Mouse (Mus musculus): ENCODE data around the gene Mgat1. TPM values are rescaled to one million over a fixed set of nuclear protein-coding genes. Genes with fewer than 3 reads are reported as not detected.

Gene Mgat1
- 41.9 and 46.3 TPM in 2 replicates for polyA plus RNA-seq (2015; fragmentation: Nextera tagmentation; extraction: Ambion mirVana)

DNA sequence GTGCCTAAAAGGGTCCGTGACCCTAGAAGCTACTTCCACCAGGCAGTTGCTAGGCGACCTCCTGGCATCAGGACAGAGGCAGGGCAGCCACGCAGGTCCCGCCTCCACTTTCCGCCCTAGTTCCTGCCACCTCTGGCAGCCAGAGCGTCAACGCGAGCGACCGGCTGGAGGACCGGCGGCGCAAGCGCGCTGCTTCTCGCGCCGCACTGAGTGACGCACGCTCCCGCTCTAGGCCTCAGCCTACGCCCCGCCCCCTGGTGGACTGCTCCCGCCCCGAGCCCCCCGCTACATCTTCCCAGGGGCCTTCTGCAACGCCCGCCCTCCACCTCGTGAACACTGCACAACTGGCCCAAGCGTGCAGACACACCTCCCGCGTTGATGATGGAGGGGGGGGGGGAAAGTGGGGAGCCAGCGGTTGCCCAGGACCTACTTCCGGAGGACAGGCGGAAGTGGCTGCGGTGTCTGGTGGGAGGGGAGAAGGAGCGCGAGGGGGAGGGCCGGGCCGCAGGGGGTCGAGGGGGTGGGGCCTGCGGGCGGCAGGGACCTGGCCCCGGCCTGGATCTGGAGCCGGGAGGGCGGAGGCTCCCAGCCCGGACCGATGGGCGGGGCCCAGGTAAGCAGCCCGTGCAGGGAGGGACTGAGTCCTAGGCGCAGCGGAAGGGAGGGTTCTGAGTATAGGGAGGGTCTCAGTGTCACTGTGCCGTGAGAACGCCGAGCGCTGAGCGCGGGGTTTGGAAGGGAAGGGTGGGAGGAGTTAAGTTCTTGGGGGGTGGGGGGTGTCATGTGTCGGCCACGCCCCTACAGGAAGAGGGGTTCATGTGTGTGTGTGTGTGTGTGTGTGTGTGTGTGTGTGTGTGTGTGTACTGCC is at the start of gene Mgat1:
Gene Mgat1, plus strand, starts transcription at position 465 of the 868 bp plus-strand sequence.

DNA sequence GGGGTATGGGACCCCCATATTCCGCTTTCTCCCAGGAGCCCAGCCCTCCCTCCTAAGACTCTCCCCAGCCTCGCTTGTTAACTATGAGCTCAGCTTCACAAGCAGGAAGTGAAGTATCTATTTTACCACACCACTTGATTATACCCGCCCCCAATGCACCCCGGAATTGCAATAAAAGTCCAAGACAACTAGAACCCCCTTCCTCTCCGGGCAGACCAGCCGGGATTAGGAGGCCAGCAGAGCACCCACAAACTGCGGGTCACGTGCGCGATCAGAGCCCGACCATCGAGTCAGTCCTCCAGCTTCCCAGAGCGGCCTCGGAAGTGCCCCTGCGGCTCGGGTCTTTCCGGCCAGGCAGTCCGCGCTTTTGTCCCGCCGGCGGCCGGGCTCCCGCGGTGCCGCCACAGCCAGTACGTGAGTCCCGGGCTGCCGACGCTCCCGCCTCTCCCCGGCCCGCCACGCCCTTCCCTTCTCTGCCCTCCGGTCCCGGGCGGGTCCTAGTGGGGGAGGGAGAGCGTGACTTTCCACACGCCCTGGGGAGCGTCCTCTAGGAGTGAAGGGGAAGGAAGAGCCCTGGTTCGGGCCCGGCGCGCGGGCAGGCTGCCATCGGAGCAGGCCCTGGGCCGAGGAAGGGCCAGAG is 40.7 kb upstream of the Mgat1 start, which contains the start of gene Zfp62:
Gene Zfp62, plus strand, starts transcription at position 164 of the 640 bp plus-strand sequence.

DNA sequence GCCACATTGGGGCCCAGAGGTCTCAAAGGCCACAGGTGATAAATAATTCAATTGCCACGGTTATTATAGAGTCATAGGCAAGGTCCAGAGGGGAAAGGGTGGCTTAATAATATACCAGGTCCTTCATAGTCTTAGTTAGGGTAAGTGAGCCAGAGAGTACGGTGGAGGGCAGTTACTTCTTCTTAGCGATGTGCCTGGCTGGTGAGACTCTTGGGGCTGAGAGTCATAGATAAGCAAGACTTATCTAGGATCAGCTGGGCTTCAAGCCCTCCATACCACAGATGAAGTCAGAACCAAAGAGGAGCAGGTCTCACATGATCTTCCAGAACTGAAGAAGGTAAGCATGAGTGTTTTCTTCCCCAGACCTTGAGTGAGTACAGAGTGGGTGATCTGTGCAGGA is 34.2 kb downstream of the Mgat1 start, which contains the start of gene Olfr1393:
Gene Olfr1393, plus strand, starts transcription at position 83 of the 400 bp plus-strand sequence.

DNA sequence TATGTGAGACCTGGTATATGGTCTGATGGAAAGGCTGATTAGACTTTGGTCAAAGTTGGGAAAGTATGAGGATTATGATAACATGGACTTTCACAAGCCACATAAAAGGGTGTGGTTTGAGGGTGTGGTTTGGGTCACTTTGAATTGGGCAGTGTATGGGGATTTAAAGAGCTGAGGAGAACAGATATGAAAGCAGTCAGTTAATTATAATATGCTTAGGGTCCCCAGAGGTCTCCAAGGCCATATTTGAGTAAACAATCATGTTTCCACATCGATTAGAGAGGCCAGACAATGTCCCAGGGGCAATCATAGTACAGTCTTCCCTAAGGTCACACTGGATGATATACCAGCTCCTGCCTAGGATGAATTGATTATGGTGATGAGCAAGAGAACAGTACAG is 41.0 kb downstream of the Mgat1 start, which contains the start of gene Olfr1392:
Gene Olfr1392, plus strand, starts transcription at position 301 of the 400 bp plus-strand sequence.

DNA sequence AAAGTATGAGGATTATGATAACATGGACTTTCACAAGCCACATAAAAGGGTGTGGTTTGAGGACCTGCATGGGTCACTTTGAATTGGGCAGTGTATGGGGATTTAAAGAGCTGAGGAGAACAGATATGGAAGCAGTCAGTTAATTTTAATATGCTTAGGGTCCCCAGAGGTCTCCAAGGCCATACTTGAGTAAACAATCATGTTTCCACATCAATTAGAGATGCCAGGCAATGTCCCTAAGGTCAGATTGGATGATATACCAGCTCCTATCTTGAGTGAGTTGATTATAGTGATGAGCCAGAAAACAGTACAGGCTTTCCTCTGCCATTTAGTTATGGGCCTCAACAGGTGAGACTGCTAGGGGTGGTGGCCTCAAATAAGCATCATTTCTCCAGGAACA is 60.5 kb downstream of the Mgat1 start, which contains the start of gene Olfr10:
Gene Olfr10, plus strand, starts transcription at position 301 of the 400 bp plus-strand sequence.

Other genes starting within 250 kb of the Mgat1 start
- 3.0 and 4.7 TPM in 2 replicates for gene 9930111J21Rik2, start 192.9 kb upstream of the Mgat1 start, polyA plus RNA-seq (2015; fragmentation: Nextera tagmentation; extraction: Ambion mirVana)
- 5.2 and 8.0 TPM in 2 replicates for gene Tgtp2, start 180.0 kb upstream of the Mgat1 start, polyA plus RNA-seq (2015; fragmentation: Nextera tagmentation; extraction: Ambion mirVana)
- gene Ifi47, start 167.6 kb upstream of the Mgat1 start, polyA plus RNA-seq (2015; fragmentation: Nextera tagmentation; extraction: Ambion mirVana) = 14.6 and 19.2 TPM in 2 replicates
- 0.05 and 0.25 TPM in 2 replicates for gene Olfr1396, start 129.3 kb upstream of the Mgat1 start, polyA plus RNA-seq (2015; fragmentation: Nextera tagmentation; extraction: Ambion mirVana)
- not detected in 2 replicates for gene Olfr1395, start 101.9 kb upstream of the Mgat1 start, polyA plus RNA-seq (2015; fragmentation: Nextera tagmentation; extraction: Ambion mirVana)
- not detected in 2 replicates for gene Olfr1394, start 89.8 kb upstream of the Mgat1 start, polyA plus RNA-seq (2015; fragmentation: Nextera tagmentation; extraction: Ambion mirVana)
- gene Btnl9, start 57.0 kb upstream of the Mgat1 start, polyA plus RNA-seq (2015; fragmentation: Nextera tagmentation; extraction: Ambion mirVana) = 2.3 and 3.0 TPM in 2 replicates
- 14.1 and 14.2 TPM in 2 replicates for gene Zfp62, start 40.9 kb upstream of the Mgat1 start, polyA plus RNA-seq (2015; fragmentation: Nextera tagmentation; extraction: Ambion mirVana)
- 0.04 TPM in 1 of 2 replicates, not detected in the other for gene Olfr1393, start 34.1 kb downstream of the Mgat1 start, polyA plus RNA-seq (2015; fragmentation: Nextera tagmentation; extraction: Ambion mirVana)
- not detected in 2 replicates for gene Olfr1392, start 41.1 kb downstream of the Mgat1 start, polyA plus RNA-seq (2015; fragmentation: Nextera tagmentation; extraction: Ambion mirVana)
- gene Olfr10, start 60.5 kb downstream of the Mgat1 start, polyA plus RNA-seq (2015; fragmentation: Nextera tagmentation; extraction: Ambion mirVana) = not detected in 2 replicates
- gene Olfr1391, start 78.6 kb downstream of the Mgat1 start, polyA plus RNA-seq (2015; fragmentation: Nextera tagmentation; extraction: Ambion mirVana) = not detected in 2 replicates
- not detected in 2 replicates for gene Olfr1390, start 91.0 kb downstream of the Mgat1 start, polyA plus RNA-seq (2015; fragmentation: Nextera tagmentation; extraction: Ambion mirVana)
- not detected in 2 replicates for gene Olfr1389, start 178.9 kb downstream of the Mgat1 start, polyA plus RNA-seq (2015; fragmentation: Nextera tagmentation; extraction: Ambion mirVana)
- gene Olfr1388, start 192.4 kb downstream of the Mgat1 start, polyA plus RNA-seq (2015; fragmentation: Nextera tagmentation; extraction: Ambion mirVana) = 0.04 TPM in 1 of 2 replicates, not detected in the other
- not detected in 2 replicates for gene Olfr1387, start 211.2 kb downstream of the Mgat1 start, polyA plus RNA-seq (2015; fragmentation: Nextera tagmentation; extraction: Ambion mirVana)
- not detected in 2 replicates for gene Olfr1386, start 220.9 kb downstream of the Mgat1 start, polyA plus RNA-seq (2015; fragmentation: Nextera tagmentation; extraction: Ambion mirVana)
- gene Olfr1385, start 244.9 kb downstream of the Mgat1 start, polyA plus RNA-seq (2015; fragmentation: Nextera tagmentation; extraction: Ambion mirVana) = not detected in 2 replicates